Mouse (Mus musculus): ENCODE data around the gene Grip1.

The Grip1 gene

DNA sequence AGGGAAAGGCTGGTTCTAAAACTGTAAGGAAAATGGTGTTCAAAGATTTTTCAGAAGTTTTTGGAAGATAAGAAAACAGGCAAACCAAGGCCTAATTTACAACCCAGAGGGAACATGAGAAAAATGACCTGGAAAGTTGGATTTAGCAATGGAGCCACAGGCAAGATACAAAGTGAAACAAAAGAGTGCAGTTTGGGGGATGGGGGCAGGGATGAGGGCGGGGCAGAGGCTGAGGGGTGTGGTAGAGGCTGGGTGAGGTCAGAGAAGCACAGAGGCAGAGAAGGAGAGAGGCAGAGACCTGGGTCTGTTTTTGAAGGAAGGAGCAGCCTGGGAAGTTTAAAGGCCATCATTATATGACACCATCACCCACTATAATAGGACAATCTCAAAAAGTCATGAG lies 377.5 kb downstream of the Grip1 start:
- DNase-seq (ENCODE audit: low spot score in 2 of 2) = no peak

- no peak for DNase-seq (ENCODE audit: low spot score in 2 of 2)
These were observed 379.7 kb downstream of the Grip1 start for GRCm38 (mm10) chr10:119833334-119833733.

- DNase-seq (ENCODE audit: low spot score in 2 of 2) = no peak
These were observed 380.5 kb downstream of the Grip1 start for GRCm38 (mm10) chr10:119834122-119834521.

DNA sequence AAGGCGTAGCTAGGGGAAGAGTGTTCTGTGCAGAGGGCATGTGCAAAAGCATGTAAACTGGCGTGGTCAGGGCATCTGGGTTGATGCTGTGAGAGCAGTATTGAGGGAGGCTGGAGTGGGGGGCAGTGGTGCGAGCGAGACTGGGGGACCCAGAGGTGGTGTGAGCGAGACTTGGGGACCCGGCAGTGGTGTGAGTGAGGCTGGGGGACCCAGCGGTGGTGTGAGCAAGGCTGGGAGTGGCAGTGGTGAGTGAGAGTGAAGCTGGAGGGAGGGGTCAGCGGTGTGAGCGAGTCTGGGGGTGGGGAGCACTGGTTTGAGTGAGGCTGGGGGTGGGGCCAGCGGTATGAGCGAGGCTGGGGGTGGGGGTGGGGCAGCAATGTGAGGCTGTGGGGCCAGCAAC lies 386.0 kb downstream of the Grip1 start:
- DNase-seq (ENCODE audit: low spot score in 2 of 2) = no peak

DNA sequence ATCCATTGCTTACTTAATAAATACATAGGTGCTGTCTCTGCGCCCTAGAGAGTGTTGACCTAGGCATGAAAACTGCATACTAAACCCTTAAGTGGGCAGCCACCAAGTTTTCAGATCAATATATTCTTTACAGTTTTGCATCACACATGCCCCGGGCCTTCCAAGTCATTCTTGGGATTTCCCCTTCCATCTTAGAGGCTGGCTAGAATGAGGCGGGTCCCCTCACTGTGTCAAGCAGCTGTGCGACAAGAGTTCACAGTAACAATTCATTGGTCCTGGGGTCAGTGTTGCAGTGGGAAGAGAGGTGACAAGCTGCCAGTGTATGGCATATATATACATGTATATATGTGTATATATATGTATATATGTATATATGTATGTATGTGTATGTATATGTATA lies 388.4 kb downstream of the Grip1 start:
- DNase-seq (ENCODE audit: low spot score in 2 of 2) = no peak

DNA sequence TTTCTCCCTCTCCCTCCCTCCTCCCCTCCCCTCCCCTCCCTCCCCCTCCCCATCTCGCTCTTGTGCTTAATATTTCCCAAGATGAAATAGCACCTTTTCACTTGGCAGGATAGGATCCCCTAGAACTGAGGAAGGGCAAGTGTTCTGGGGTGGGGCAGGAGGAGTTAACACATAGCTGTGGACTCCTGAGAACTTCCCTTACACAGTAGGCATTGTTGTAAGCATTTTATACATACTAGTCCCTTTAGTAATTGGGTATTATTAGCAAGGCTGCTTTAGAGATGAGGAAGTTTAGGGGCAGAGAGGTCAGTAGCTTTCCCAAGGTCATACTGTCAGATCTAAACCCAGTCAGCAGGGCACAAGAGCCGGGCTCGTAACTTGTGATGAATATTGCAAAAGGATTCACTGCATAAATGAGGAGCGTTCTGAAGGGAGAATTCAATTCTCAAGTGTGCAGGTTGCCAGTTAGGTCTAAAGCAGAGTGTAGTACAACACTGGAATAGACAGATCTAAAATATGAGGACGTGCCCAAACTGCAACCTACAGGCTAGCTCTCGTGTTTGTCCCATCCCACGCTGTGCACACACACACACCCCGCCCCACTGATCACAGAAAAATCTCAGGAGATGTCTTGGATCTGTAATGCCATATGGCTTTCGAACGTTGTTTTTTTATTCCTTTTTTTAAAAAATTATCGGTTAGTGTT lies 392.2 kb downstream of the Grip1 start:
- DNase-seq (ENCODE audit: low spot score in 2 of 2) = no peak

DNA sequence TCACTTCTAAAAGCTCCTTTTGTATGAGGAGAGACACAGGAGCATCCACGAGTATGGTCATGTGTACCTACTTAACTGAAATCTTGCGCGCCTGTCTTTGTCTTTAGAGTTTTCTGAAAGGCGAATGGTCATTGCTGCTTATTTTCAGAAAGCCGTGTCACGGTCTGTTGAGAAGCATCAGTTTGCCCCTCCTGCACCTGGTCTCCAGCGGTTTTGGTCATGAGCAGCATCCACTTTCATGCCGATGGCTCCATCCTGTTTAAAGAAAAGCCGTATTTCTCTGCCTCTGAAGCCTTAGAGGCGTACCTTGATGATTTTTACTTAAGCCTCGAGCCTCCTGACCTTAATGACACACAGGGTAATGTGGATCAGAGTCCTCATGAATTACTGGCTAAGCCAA lies 398.0 kb downstream of the Grip1 start:
- DNase-seq (ENCODE audit: low spot score in 2 of 2) = no peak

- no peak for DNase-seq (ENCODE audit: low spot score in 2 of 2)
These were observed 399.0 kb downstream of the Grip1 start for GRCm38 (mm10) chr10:119852582-119853135.

DNA sequence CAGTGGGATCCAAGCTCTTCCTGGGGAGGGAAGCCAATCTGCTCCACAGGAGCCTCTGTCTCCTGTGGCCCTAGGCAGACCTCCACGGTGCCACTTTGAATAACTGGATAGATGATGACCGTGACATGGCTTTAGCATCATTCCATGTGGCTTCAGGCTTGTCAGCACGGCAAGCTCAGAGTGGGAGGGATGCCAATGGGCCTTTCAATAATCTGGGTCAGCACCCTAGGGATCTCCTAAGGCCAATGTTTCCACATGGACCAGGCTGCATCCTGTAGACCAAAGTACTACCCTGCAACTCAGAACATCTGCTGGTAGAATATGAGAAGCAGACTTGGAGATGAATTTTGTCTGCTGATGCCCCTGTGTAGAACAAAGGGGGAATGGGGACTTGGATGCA lies 414.1 kb downstream of the Grip1 start:
- no peak for DNase-seq (ENCODE audit: low spot score in 2 of 2)

GRCm38 (mm10) chr10:119868995-119869579 lies 415.5 kb downstream of the Grip1 start:
- no peak for DNase-seq (ENCODE audit: low spot score in 2 of 2)

GRCm38 (mm10) chr10:119876721-119877120 lies 423.1 kb downstream of the Grip1 start:
- no peak for DNase-seq (ENCODE audit: low spot score in 2 of 2)

GRCm38 (mm10) chr10:119878331-119878730 lies 424.7 kb downstream of the Grip1 start:
- no peak for DNase-seq (ENCODE audit: low spot score in 2 of 2)

DNA sequence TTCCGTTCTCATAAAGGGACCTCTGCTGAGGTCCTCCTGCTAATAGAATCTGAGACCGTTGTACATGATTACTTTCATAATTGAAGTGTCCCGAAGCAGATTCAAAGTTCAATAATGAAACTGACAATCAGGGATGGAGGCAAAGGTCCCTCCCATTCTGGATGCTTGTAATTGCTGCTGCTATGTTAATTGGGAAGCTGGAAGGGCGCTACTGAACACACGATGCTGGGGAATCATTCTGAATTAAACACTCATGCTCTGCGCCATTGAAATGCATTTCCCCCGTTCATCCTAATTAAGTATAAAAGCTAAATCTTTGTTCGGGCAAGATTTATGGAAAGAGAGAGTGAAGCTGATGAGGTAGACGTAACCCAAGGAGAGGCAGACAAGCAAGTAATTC lies 431.0 kb downstream of the Grip1 start:
- DNase-seq (ENCODE audit: low spot score in 2 of 2) = no peak

DNA sequence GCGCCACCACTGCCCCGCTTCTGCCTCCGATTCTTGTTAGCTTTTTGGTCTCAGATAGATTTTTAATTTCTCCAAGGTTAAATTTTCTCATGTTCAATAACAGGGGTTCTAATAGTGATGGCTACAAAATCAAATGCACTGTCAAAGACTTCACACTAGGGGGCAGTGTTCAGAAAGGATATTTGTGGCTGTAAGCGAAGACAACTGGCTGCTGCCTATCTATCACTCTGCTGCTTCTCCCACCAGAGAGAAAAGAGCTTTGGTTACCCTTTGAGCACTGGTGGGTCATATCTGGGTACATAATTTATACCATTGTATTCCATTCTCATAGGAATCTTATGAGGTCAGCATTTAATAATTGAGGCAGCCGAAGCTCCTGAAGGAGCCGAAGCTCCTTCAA lies 431.9 kb downstream of the Grip1 start:
- DNase-seq (ENCODE audit: low spot score in 2 of 2) = peak in 1 of 2 experiments; percentile 6

DNA sequence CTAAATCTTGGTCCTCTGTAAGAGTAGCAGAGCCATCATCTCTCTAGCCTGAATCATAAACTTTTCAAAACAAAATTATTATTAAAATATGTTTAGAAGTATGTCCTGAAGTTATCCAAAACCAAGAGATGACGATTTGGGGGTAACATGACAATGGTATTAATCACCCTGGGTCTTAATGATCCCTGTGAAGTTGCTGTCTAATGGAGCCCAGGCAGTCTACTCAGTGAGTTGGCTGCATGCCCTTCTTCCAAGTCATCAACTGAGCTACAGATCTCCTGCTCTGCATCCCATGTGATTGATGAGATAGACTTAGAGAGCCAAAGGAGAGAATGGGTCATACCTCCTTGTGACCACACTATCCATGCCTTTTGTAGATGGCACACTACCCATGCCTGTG lies 433.1 kb downstream of the Grip1 start:
- no peak for DNase-seq (ENCODE audit: low spot score in 2 of 2)

- DNase-seq (ENCODE audit: low spot score in 2 of 2) = no peak
These were observed 449.1 kb downstream of the Grip1 start for GRCm38 (mm10) chr10:119902754-119903153.

DNA sequence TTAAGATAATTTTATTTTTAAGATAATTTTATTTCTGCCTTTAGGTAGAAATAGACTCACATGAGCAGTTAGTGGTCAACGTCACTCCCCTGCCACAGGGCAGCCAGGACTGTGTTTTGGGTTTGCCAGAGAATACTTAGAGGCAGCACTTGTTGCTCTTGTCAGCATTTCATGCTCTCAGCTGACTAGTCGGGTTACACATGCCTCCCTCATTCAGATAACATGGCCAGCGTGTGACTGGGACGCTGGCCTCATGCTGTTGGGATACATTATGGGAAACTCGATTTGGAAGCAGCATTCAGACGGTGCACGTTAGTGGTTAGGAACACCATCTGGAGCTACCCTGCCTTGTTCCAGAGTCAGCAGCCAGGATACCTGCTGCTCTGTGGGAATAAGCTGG lies 453.2 kb downstream of the Grip1 start:
- DNase-seq (ENCODE audit: low spot score in 2 of 2) = no peak

DNA sequence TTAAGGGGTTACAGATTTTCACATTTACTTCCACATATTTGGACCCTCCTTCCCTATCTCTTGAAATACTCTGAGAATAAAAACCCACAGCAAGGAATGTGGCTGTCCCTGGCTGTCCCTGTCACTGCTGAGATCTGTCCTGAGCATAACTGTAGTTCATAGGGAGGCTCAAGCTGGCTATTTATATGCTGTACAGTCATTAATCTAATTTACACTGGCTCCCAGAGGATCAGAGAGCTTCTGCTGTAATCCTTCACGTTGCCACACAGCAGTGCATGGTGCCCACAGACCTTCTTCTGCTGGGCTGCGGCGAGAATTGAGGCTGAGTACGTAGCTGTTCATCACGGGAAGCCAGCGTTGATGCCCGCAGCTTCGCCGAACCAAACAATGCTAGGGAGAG lies 464.4 kb downstream of the Grip1 start:
- DNase-seq (ENCODE audit: low spot score in 2 of 2) = no peak

GRCm38 (mm10) chr10:119927963-119928362 lies 474.3 kb downstream of the Grip1 start:
- no peak for DNase-seq (ENCODE audit: low spot score in 2 of 2)

GRCm38 (mm10) chr10:119928921-119929320 lies 475.3 kb downstream of the Grip1 start:
- no peak for DNase-seq (ENCODE audit: low spot score in 2 of 2)

DNA sequence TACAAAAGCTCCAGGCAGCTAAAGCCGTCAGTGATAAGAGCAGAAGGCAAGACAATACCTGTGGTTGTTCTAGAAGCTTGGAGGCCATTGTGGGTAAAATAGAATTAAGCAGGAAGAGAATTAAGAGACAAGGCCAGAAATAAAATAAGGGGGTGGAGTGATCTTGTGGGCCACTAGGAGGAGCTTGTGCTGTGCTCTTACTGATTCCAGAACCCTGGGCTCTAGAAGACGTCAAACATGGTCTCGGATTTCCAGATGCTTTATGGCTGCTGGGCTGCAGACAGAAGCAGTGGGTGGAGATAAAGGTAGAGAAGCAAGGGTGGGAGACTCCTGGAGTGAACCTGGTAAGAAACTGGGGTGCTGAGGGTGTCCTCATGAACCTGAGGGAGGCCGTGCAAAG lies 479.2 kb downstream of the Grip1 start:
- DNase-seq (ENCODE audit: low spot score in 2 of 2) = no peak

DNA sequence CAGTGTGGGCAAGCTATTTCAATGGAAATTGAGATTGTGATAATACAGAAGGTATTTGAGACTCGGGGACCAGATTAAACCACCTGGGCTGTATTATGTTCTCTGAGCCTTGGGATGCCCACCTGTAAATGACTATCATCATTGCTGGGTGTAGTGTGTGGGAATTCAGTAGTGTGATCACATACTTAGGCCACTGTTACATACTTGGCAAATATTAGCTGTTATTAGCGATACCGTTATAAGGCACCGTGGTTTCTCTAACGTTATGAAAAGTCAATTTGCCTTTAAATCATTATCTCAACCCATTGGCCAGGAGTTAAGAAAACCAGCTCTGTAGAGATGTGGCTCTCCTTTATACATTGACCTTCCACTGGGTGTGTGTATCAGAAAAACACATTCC lies 479.7 kb downstream of the Grip1 start:
- DNase-seq (ENCODE audit: low spot score in 2 of 2) = no peak

DNA sequence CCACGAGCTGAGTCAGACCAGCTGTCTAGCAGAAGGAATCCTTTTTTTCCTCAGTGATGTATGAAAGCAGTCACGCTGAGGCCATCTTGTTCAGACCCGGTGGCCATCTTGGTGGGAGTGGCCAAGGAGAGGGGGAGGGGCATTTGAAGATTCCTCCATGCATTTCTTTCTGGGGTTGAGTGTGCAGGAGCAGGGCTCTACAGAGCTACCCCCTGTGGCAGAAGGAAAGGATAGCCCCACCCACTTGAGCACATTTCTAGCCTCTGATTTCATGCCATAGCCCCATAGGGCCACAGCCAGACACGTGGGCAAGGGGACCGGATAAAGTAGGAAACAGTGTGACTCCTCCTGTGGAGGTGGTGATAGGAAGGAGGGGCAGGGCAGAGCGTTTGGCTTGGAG lies 481.6 kb downstream of the Grip1 start:
- no peak for DNase-seq (ENCODE audit: low spot score in 2 of 2)

- DNase-seq (ENCODE audit: low spot score in 2 of 2) = no peak
These were observed 483.9 kb downstream of the Grip1 start for GRCm38 (mm10) chr10:119937481-119937880.
